Mouse (Mus musculus): ENCODE data around the gene Strip1. TPM values are rescaled to one million over a fixed set of nuclear protein-coding genes. Genes with fewer than 3 reads are reported as not detected.

The Strip1 gene
- polyA plus RNA-seq (2017; shearing (Covaris generic)): 54.8 TPM

DNA sequence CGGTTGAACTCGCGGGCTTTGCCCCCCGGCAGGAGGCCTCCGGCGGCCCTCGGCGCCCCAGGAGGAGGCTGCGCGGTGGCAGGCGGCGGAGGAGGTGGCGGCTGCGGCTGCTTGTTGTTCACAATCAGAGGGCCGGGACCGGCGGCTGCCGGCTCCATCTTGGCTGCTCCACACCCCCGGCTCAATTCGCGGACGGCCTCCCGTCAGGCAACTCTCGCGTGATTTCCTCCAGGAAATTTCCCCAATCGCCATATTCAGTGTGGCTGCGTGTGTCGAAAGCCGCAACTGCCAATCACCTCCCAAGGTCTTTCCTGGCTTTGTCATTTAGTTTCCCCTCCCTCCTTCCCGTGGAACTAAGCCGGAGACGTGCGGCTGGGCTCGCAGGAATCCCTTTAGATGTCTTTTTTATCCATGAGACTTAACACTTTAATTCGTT, at the start of gene Strip1:
Strip1 (minus strand) TSS at position 172 of the 436 bp plus-strand sequence.

GRCm38 (mm10) chr3:107630682-107631522, 592 bp downstream of the Strip1 start, which contains the start of gene Gm10961:
TSS of gene Gm10961 (plus strand) at chr3:107631322.

DNA sequence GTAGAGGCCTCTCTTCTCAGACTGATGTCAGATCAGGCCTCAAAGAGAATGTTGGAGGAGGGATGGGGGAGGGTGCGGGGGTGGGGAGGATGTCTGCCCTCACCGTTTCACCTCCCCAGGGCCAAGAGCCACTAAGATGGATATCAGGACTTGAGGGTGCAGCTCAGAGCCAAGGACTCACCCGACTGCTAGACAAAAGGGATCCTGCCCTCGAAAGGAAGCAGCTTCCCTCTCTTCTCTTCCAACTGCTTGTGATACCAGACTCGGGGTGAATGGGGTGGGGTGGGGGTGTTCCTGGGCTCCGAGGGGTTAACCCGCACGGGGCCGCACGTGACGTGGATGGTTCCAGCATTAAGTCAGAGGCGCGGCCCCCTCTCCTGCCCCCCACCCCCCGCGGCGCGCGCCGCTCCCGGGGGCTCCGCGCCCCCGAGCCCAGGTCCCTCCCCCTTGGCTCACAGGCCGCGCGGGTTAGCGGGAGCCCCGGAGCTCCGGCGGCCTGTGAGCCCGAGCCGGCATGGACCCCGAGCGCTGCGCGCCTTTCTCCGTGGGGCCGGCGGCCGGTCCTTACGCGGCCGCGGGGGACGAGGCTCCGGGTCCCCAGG, 36.7 kb downstream of the Strip1 start, which contains the start of gene Alx3:
Alx3 (plus strand) TSS at position 370 of the 602 bp plus-strand sequence.

Other genes with a start within 250 kb of the Strip1 start
- not detected for gene Kcnc4, start 172.1 kb downstream of the Strip1 start, polyA plus RNA-seq (2017; shearing (Covaris generic))
- gene Slc6a17, start 113.7 kb downstream of the Strip1 start, polyA plus RNA-seq (2017; shearing (Covaris generic)): not detected
- not detected for gene Ubl4b, start 76.6 kb downstream of the Strip1 start, polyA plus RNA-seq (2017; shearing (Covaris generic))
- not detected for gene Alx3, start 36.7 kb downstream of the Strip1 start, polyA plus RNA-seq (2017; shearing (Covaris generic))
- not detected for gene Gm10961, start 372 bp downstream of the Strip1 start, polyA plus RNA-seq (2017; shearing (Covaris generic))
- 75.7 TPM for gene Ahcyl1, start 64.9 kb upstream of the Strip1 start, polyA plus RNA-seq (2017; shearing (Covaris generic))
- gene Csf1, start 128.8 kb upstream of the Strip1 start, polyA plus RNA-seq (2017; shearing (Covaris generic)): 5.3 TPM
- gene Eps8l3, start 245.5 kb upstream of the Strip1 start, polyA plus RNA-seq (2017; shearing (Covaris generic)): not detected

Measured in effector memory CD4-positive, alpha-beta T cell, adult 7 months (primary cell).